Comparison of ENCODE assay signal across 9 mouse cellular contexts in the genomic region with DNA sequence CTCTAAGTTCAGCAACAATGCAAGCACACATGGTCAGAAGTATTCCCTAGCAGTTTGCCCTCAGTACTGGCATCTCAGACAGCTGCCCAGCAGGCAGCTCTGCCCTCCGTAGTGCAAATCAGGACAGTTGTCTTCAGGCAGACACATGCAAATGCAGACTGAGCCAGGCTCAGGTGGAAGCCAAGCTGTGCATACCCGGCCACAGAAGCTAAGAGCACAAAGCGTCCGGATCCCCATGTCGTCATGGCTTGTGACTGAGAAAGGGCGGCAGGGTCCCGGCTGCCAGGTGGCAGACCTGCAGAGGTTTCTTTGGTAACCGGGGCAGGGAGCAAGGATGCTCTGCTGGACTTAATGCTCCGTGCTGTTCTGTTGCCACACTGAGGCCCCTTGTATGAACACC.
DNase-seq lines count a peak whose midpoint lies in the region; ATAC-seq and TF ChIP-seq lines count a peak whose summit lies in the region.
"Had no signal": no experiment of that assay in that cellular context is flagged by ENCODE, and none has a peak within 500 bp of the region (broad histone marks: within the 10 kb centered on the region; RNA-seq: fewer than 3 reads in every experiment).

No protein-coding gene starts in this region.

- H3K27me3 ChIP-seq in forebrain, embryonic 14.5 days (replicated peaks; ENCODE audit: control insufficient read depth, insufficient read depth, low read length): no peaks in the 10 kb centered on the region
- no peaks in the 10 kb centered on the region for H3K27me3 ChIP-seq in forebrain, embryonic 10.5 days (ENCODE audit: poor library complexity, severe bottlenecking)
- H3K27me3 ChIP-seq in kidney, postnatal 0 days (ENCODE audit: insufficient read depth, low read length): no peaks in the 10 kb centered on the region
- H3K27me3 ChIP-seq in hindbrain, postnatal 0 days (ENCODE audit: insufficient read depth, low read length): no peaks in the 10 kb centered on the region

- DNase-seq in forebrain, embryonic 14.5 days (ENCODE audit: low spot score): no peak
- no peak for DNase-seq in forebrain, embryonic 10.5 days (ENCODE audit: extremely low spot score, low spot score)
- DNase-seq in kidney, postnatal 0 days (ENCODE audit: low spot score): no peak
- no peak for DNase-seq in kidney, postnatal 14 days
- DNase-seq in cerebellum, adult 8-10 months: peak; percentile 61
- DNase-seq in hindbrain, postnatal 0 days (ENCODE audit: low spot score): no peak
- no peak for DNase-seq in layer of hippocampus, postnatal 25 days (ENCODE audit: extremely low spot score in 1 of 2, low spot score in 1 of 2)
- no peak for DNase-seq in urinary bladder, adult 18-20 months (ENCODE audit: low spot score in 2 of 2)
- DNase-seq: kidney, postnatal 25 days had no signal

- no peaks in the 10 kb centered on the region; the same call in 1 of the 2 replicates for H3K4me1 ChIP-seq in forebrain, embryonic 14.5 days (ENCODE audit: control insufficient read depth, insufficient read depth, low read length)
- H3K4me1 ChIP-seq in forebrain, embryonic 10.5 days: peaks cover 8% of the 10 kb centered on the region; the same call in 1 of the 2 replicates
- peaks cover 24% of the 10 kb centered on the region for H3K4me1 ChIP-seq in kidney, postnatal 0 days (replicated peaks; ENCODE audit: insufficient read depth, low read length)
- H3K4me1 ChIP-seq in hindbrain, postnatal 0 days (ENCODE audit: insufficient read depth, low read length): peaks cover 10% of the 10 kb centered on the region; the same call in 1 of the 2 replicates

- no peak overlapping the region for H3K4me3 ChIP-seq in forebrain, embryonic 14.5 days (ENCODE audit: low read depth, low read length)
- H3K4me3 ChIP-seq in forebrain, embryonic 10.5 days: no peak overlapping the region
- H3K4me3 ChIP-seq in kidney, postnatal 0 days (replicated peaks; ENCODE audit: low read depth, low read length): no peak overlapping the region
- no peak overlapping the region for H3K4me3 ChIP-seq in hindbrain, postnatal 0 days (ENCODE audit: low read length)

- no peak overlapping the region for H3K4me2 ChIP-seq in forebrain, embryonic 14.5 days (ENCODE audit: low read length)
- no peak overlapping the region for H3K4me2 ChIP-seq in kidney, postnatal 0 days (ENCODE audit: low read length)
- H3K4me2 ChIP-seq in hindbrain, postnatal 0 days (ENCODE audit: low read depth, low read length): no peak overlapping the region

- ATAC-seq in forebrain, embryonic 14.5 days: no peak
- no peak for ATAC-seq in kidney, postnatal 0 days (replicated peaks; ENCODE audit: low FRiP score, low read depth)
- no peak for ATAC-seq in hindbrain, postnatal 0 days

- WGBS in forebrain, embryonic 14.5 days: 71% methylated on average over 9 of the region's 9 CpGs
- WGBS in forebrain, embryonic 10.5 days: 82% methylated on average over 9 of the region's 9 CpGs
- 71% methylated on average over 9 of the region's 9 CpGs for WGBS in kidney, postnatal 0 days
- WGBS in hindbrain, postnatal 0 days: 34% methylated on average over 9 of the region's 9 CpGs

- H3K27ac ChIP-seq in forebrain, embryonic 14.5 days (ENCODE audit: low read depth, low read length): peak overlapping the region; percentile 27; the same call in 1 of the 2 replicates
- no peak overlapping the region for H3K27ac ChIP-seq in forebrain, embryonic 10.5 days
- H3K27ac ChIP-seq in kidney, postnatal 0 days: 0 out of 2 replicates have a peak overlapping the region, but pooled peaks have one; percentile 31
- H3K27ac ChIP-seq in hindbrain, postnatal 0 days: peak overlapping the region; percentile 56; the same call in 1 of the 2 replicates

- H3K9me3 ChIP-seq in forebrain, embryonic 14.5 days (replicated peaks; ENCODE audit: control insufficient read depth, low read length): no peaks in the 10 kb centered on the region
- no peaks in the 10 kb centered on the region for H3K9me3 ChIP-seq in forebrain, embryonic 10.5 days
- no peaks in the 10 kb centered on the region for H3K9me3 ChIP-seq in kidney, postnatal 0 days (replicated peaks; ENCODE audit: low read length)
- H3K9me3 ChIP-seq in hindbrain, postnatal 0 days (ENCODE audit: low read length): no peaks in the 10 kb centered on the region

- H3K9ac ChIP-seq in forebrain, embryonic 14.5 days (ENCODE audit: low read length): no peak overlapping the region
- H3K9ac ChIP-seq in kidney, postnatal 0 days (ENCODE audit: low read depth, low read length): no peak overlapping the region
- H3K9ac ChIP-seq in hindbrain, postnatal 0 days (replicated peaks; ENCODE audit: low read length): peak overlapping the region; percentile 9; the same call in 1 of the 2 replicates

- TF ChIP-seq CTCF in kidney, postnatal 0 days (IDR thresholded peaks at IDR 0.05; ENCODE audit: low read depth): no peak
- no peak for TF ChIP-seq CTCF in hindbrain, postnatal 0 days (IDR thresholded peaks at IDR 0.05; ENCODE audit: low read depth)

- H3K36me3 ChIP-seq in forebrain, embryonic 14.5 days (ENCODE audit: control insufficient read depth, insufficient read depth, low read length): peaks cover 49% of the 10 kb centered on the region
- H3K36me3 ChIP-seq in forebrain, embryonic 10.5 days (replicated peaks): peaks cover 67% of the 10 kb centered on the region
- H3K36me3 ChIP-seq in kidney, postnatal 0 days (ENCODE audit: insufficient read depth, low read length): peaks cover 36% of the 10 kb centered on the region
- peaks cover 19% of the 10 kb centered on the region; the same call in 1 of the 2 replicates for H3K36me3 ChIP-seq in hindbrain, postnatal 0 days (ENCODE audit: insufficient read depth, low read length)
